Mouse (Mus musculus) cerebellum, postnatal 25 days (tissue): ENCODE data around the gene Brk1.
A peak's percentile ranks its signal among the peaks of the same experiment; 100 is the strongest.

Experiments
- DNase-seq, 2 experiments: peaks; one replicate each; pipeline ENCODE4 v3.0.0; 2021; ENCODE audit warnings: mixed read lengths in 2 of 2

Brk1 gene

GRCm38 (mm10) chr6:113661353-113662241, 57.0 kb downstream of the Brk1 start:
- peak; percentile 18 to 40 for DNase-seq

GRCm38 (mm10) chr6:113662964-113663700, 58.6 kb downstream of the Brk1 start:
- no peak for DNase-seq

- DNase-seq: no peak
These were observed 59.7 kb downstream of the Brk1 start for GRCm38 (mm10) chr6:113664305-113664704.
